ENCODE assay signal across 11 mouse cellular contexts in the genomic region with DNA sequence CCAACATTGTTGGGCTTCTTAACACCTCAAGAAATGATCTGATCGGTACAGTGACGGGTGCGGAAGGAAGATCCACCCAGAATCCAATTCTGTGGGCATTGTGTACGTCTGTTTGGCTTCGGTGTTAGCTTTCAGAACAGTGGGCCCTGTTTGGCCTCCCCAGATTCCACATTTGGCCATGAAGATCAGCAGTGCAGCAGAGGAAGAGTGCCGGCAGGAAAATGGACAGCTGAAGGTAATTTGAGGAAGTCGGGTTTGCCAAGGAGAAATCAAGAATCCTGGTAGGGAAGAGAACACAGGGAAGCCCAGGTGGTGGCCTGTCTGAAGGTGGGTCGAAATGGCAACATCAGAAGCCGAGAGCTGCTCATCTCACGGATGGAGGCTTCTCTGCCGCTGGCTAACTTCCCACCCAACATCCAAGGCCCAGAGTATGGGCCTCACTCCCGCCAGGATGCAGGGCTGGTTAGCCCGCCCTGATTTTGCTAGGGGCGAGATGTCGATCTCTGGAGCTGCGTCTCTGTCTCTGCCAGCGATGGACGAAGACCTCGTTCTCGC. TPM values are rescaled to one million over a fixed set of nuclear protein-coding genes. Genes with fewer than 3 reads are reported as not detected.
DNase-seq lines count a peak whose midpoint lies in the region; ATAC-seq lines count a peak whose summit lies in the region.
"Had no signal": no experiment of that assay in that cellular context is flagged by ENCODE, and none has a peak within 500 bp of the region (broad histone marks: within the 10 kb centered on the region; RNA-seq: fewer than 3 reads in every experiment).

No protein-coding gene starts in this region.

- DNase-seq in heart, postnatal 4 days = no peak
- peak; percentile 28 for DNase-seq in brain, adult 2 months (ENCODE audit: low read depth, low spot score)
- DNase-seq in cerebellum, adult 9-11 months = peak; percentile 71
- DNase-seq in limb, embryonic 10.5 days (ENCODE audit: low spot score) = no peak
- DNase-seq in left cerebral cortex, adult 9 months (ENCODE audit: low spot score in 2 of 2) = no peak
- DNase-seq in kidney, adult 18-20 months = no peak
- DNase-seq in adipocyte (ENCODE audit: low spot score) = no peak
- DNase-seq: adrenal gland, postnatal 25 days; kidney, adult 8-10 months had no signal

- H3K9ac ChIP-seq in heart, embryonic 16.5 days (ENCODE audit: low read length) = no peak overlapping the region

- H3K4me1 ChIP-seq in heart, embryonic 16.5 days (ENCODE audit: control insufficient read depth, insufficient read depth, low read length) = peaks cover 12% of the 10 kb centered on the region
- peaks cover 43% of the 10 kb centered on the region for H3K4me1 ChIP-seq in limb, embryonic 10.5 days

- peak overlapping the region; percentile 29 for H3K4me2 ChIP-seq in heart, embryonic 16.5 days (ENCODE audit: low read depth, low read length)

- ATAC-seq in heart, embryonic 16.5 days (replicated peaks; ENCODE audit: extremely low read depth, insufficient read depth, low FRiP score) = no peak

- H3K27ac ChIP-seq in heart, embryonic 16.5 days (ENCODE audit: low read length) = no peak overlapping the region
- no peak overlapping the region for H3K27ac ChIP-seq in limb, embryonic 10.5 days
- H3K27ac ChIP-seq: macrophage had no signal

- H3K27me3 ChIP-seq in heart, embryonic 16.5 days (ENCODE audit: control insufficient read depth, insufficient read depth, low read length) = peaks cover 95% of the 10 kb centered on the region
- H3K27me3 ChIP-seq in limb, embryonic 10.5 days (ENCODE audit: low read depth, poor library complexity, severe bottlenecking) = peaks cover 100% of the 10 kb centered on the region

- 4% methylated on average over 20 of the region's 20 CpGs for WGBS in heart, embryonic 16.5 days
- WGBS in limb, embryonic 10.5 days = under 1% methylated on average over 20 of the region's 20 CpGs

- peak overlapping the region; percentile 26 for H3K4me3 ChIP-seq in heart, embryonic 16.5 days (ENCODE audit: low read length)
- peak overlapping the region; percentile 7; the same call in 1 of the 2 replicates for H3K4me3 ChIP-seq in limb, embryonic 10.5 days

- H3K9me3 ChIP-seq in heart, embryonic 16.5 days (replicated peaks; ENCODE audit: control insufficient read depth, low read length) = no peaks in the 10 kb centered on the region
- H3K9me3 ChIP-seq in limb, embryonic 10.5 days (replicated peaks) = no peaks in the 10 kb centered on the region

- H3K36me3 ChIP-seq in heart, embryonic 16.5 days (ENCODE audit: control insufficient read depth, insufficient read depth) = no peaks in the 10 kb centered on the region
- H3K36me3 ChIP-seq in limb, embryonic 10.5 days = no peaks in the 10 kb centered on the region

RNA-seq across cellular contexts. Expression of a gene that starts 4.0 kb away (rescaled TPM):
- polyA plus RNA-seq in heart, embryonic 16.5 days (2015; fragmentation: Nextera tagmentation; extraction: Ambion mirVana) = not detected in 2 replicates
- total RNA-seq in heart, postnatal 4 days (2021) = not detected
- not detected in 2 replicates for polyA plus RNA-seq in limb, embryonic 10.5 days (2016; fragmentation: Nextera tagmentation; extraction: Ambion mirVana)
- polyA plus RNA-seq: macrophage had no signal

Comparison
In these comparisons a context has a peak if more than half of its experiments do, and no peak if none do; other contexts are left out.
1. DNase-seq: peak in brain, adult 2 months (single experiment) and cerebellum, adult 9-11 months (single experiment); none in heart, postnatal 4 days (single experiment), limb, embryonic 10.5 days (single experiment), left cerebral cortex, adult 9 months (0 of 2), kidney, adult 18-20 months (single experiment) and adipocyte (single experiment).